21 mouse cellular contexts compared by ENCODE assay signal in the genomic region with DNA sequence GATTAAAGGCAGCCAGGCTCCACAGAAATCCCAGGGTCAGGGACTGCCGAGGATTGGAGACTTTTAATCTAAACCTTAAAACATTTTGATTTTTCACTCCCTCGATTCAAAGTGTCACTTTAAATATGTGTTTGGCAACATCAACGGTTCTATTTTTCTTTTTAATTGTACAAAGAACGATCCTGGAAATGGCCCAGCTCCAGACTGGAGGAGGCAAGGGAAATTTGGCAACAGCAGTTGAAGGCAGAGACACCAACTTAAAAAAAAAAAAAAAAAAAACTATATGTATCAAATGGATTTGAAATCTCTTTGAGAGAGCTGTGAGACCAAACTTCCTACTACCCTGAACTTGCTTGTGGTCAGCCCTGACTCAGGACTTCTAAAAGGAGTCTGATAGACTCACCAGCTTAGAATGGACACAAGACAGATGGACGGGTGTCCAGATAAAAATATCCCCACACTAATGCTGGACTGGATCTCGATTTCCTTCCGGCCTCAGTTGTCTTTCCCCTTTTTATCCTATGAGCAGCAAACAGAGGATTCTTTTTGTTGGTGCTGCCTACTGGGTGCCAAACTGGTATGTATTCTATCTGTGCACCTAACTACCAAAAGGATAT. TPM values are rescaled to one million over a fixed set of nuclear protein-coding genes. Genes with fewer than 3 reads are reported as not detected.
DNase-seq lines count a peak whose midpoint lies in the region; ATAC-seq lines count a peak whose summit lies in the region.
"Had no signal": no experiment of that assay in that cellular context is flagged by ENCODE, and none has a peak within 500 bp of the region (broad histone marks: within the 10 kb centered on the region; RNA-seq: fewer than 3 reads in every experiment).

No protein-coding gene starts in this region.

- DNase-seq in gastrocnemius, adult 18-20 months (ENCODE audit: low spot score), result peak; percentile 56
- DNase-seq in gastrocnemius, postnatal 36 days, result no peak
- DNase-seq in lung, postnatal 25 days (ENCODE audit: low spot score), result no peak
- DNase-seq in adipocyte (ENCODE audit: low spot score), result peak; percentile 48
- no peak for DNase-seq in ovary, adult 18-20 months (ENCODE audit: low spot score)
- DNase-seq: kidney, adult 2 months; kidney, postnatal 25 days; liver, embryonic 13.5 days; lung, postnatal 36 days; spleen, adult 18-20 months had no signal

- ATAC-seq in lung, embryonic 15.5 days (ENCODE audit: borderline replicate concordance, extremely low read depth, low FRiP score, low TSS enrichment), result no peak
- ATAC-seq in forebrain, embryonic 16.5 days, result no peak
- ATAC-seq in megakaryocyte, adult 5-6 weeks (ENCODE audit: poor library complexity, severe bottlenecking), result no peak

- H3K36me3 ChIP-seq in lung, embryonic 15.5 days, result no peaks in the 10 kb centered on the region
- H3K36me3 ChIP-seq in forebrain, embryonic 16.5 days (ENCODE audit: control insufficient read depth, insufficient read depth), result no peaks in the 10 kb centered on the region
- H3K36me3 ChIP-seq: embryonic facial prominence, embryonic 13.5 days; limb, embryonic 10.5 days; liver, embryonic 13.5 days; midbrain, embryonic 12.5 days; neural tube, embryonic 15.5 days had no signal

- H3K4me1 ChIP-seq in lung, embryonic 15.5 days, result peaks cover 12% of the 10 kb centered on the region
- peaks cover 33% of the 10 kb centered on the region for H3K4me1 ChIP-seq in forebrain, embryonic 16.5 days (replicated peaks; ENCODE audit: control insufficient read depth, insufficient read depth, low read length)
- H3K4me1 ChIP-seq: midbrain, embryonic 12.5 days had no signal

- H3K9me3 ChIP-seq in lung, embryonic 15.5 days, result no peaks in the 10 kb centered on the region
- no peaks in the 10 kb centered on the region for H3K9me3 ChIP-seq in forebrain, embryonic 16.5 days (ENCODE audit: control insufficient read depth, low read length)
- H3K9me3 ChIP-seq: embryonic facial prominence, embryonic 13.5 days; limb, embryonic 10.5 days; liver, embryonic 13.5 days; midbrain, embryonic 12.5 days; neural tube, embryonic 15.5 days had no signal

- intact Hi-C loops in gastrocnemius, postnatal 36 days (cut with DNase I), result no loop called here

- no peak overlapping the region for H3K9ac ChIP-seq in lung, embryonic 15.5 days
- H3K9ac ChIP-seq in forebrain, embryonic 16.5 days (replicated peaks; ENCODE audit: low read depth, low read length), result no peak overlapping the region
- H3K9ac ChIP-seq: embryonic facial prominence, embryonic 13.5 days; liver, embryonic 13.5 days; midbrain, embryonic 12.5 days; neural tube, embryonic 15.5 days had no signal

- H3K4me2 ChIP-seq in lung, embryonic 15.5 days, result no peak overlapping the region
- no peak overlapping the region for H3K4me2 ChIP-seq in forebrain, embryonic 16.5 days (ENCODE audit: low read length)
- H3K4me2 ChIP-seq: embryonic facial prominence, embryonic 13.5 days; liver, embryonic 13.5 days; midbrain, embryonic 12.5 days; neural tube, embryonic 15.5 days had no signal

- no peaks in the 10 kb centered on the region for H3K27me3 ChIP-seq in lung, embryonic 15.5 days
- H3K27me3 ChIP-seq in forebrain, embryonic 16.5 days (replicated peaks; ENCODE audit: control insufficient read depth, insufficient read depth, low read length), result no peaks in the 10 kb centered on the region
- H3K27me3 ChIP-seq: embryonic facial prominence, embryonic 13.5 days; midbrain, embryonic 12.5 days; neural tube, embryonic 15.5 days had no signal

- WGBS in lung, embryonic 15.5 days, result 42% methylated on average over 7 of the region's 7 CpGs
- 50% methylated on average over 7 of the region's 7 CpGs for WGBS in forebrain, embryonic 16.5 days

- H3K4me3 ChIP-seq in lung, embryonic 15.5 days, result no peak overlapping the region
- no peak overlapping the region for H3K4me3 ChIP-seq in forebrain, embryonic 16.5 days (replicated peaks; ENCODE audit: low read length)
- H3K4me3 ChIP-seq: embryonic facial prominence, embryonic 13.5 days; limb, embryonic 10.5 days; liver, embryonic 13.5 days; midbrain, embryonic 12.5 days; neural tube, embryonic 15.5 days had no signal

- H3K27ac ChIP-seq in lung, embryonic 15.5 days, result 0 out of 2 replicates have a peak overlapping the region, but pooled peaks have one; percentile 7
- H3K27ac ChIP-seq in forebrain, embryonic 16.5 days (ENCODE audit: low read length), result peak overlapping the region; percentile 76
- H3K27ac ChIP-seq: embryonic facial prominence, embryonic 13.5 days; limb, embryonic 10.5 days; liver, embryonic 13.5 days; midbrain, embryonic 12.5 days; neural tube, embryonic 15.5 days had no signal

RNA-seq across cellular contexts. Expression of a gene that starts 5.9 kb away (rescaled TPM):
- 10 to 100 TPM; 31.9 to 33.4 TPM for total RNA-seq in gastrocnemius, adult 18-20 months (2021)
- 10 to 100 TPM; 35.9 to 39.1 TPM for total RNA-seq in gastrocnemius, postnatal 36 days (2021)
- polyA plus RNA-seq in lung, embryonic 15.5 days (2015; fragmentation: Nextera tagmentation; extraction: Ambion mirVana), result 18.2 and 20.0 TPM in 2 replicates
- 13.0 and 13.8 TPM in 2 replicates for polyA plus RNA-seq in forebrain, embryonic 16.5 days (2015; fragmentation: Nextera tagmentation; extraction: Ambion mirVana)
- total RNA-seq in megakaryocyte, adult 5-6 weeks (2015), result 80.5 and 87.4 TPM in 2 replicates
- 21.0 and 21.8 TPM in 2 replicates for total RNA-seq in megakaryocyte, adult 5-6 weeks (2017)

RNA-seq across cellular contexts. Expression of a gene that starts 19.4 kb away (rescaled TPM):
- total RNA-seq in gastrocnemius, adult 18-20 months (2021), result 10 to 100 TPM; 13.1 to 17.1 TPM
- total RNA-seq in gastrocnemius, postnatal 36 days (2021), result 10 to 100 TPM; 10.0 to 11.2 TPM
- polyA plus RNA-seq in lung, embryonic 15.5 days (2015; fragmentation: Nextera tagmentation; extraction: Ambion mirVana), result 36.4 and 38.1 TPM in 2 replicates
- 157 and 166 TPM in 2 replicates for polyA plus RNA-seq in forebrain, embryonic 16.5 days (2015; fragmentation: Nextera tagmentation; extraction: Ambion mirVana)
- total RNA-seq in megakaryocyte, adult 5-6 weeks (2015), result 29.1 and 38.3 TPM in 2 replicates
- 31.6 and 38.6 TPM in 2 replicates for total RNA-seq in megakaryocyte, adult 5-6 weeks (2017)

RNA-seq across cellular contexts. Expression of a gene that starts 37.8 kb away (rescaled TPM):
- total RNA-seq in gastrocnemius, adult 18-20 months (2021), result not detected
- total RNA-seq in gastrocnemius, postnatal 36 days (2021), result not detected
- polyA plus RNA-seq in lung, embryonic 15.5 days (2015; fragmentation: Nextera tagmentation; extraction: Ambion mirVana), result 1.3 and 1.5 TPM in 2 replicates
- polyA plus RNA-seq in forebrain, embryonic 16.5 days (2015; fragmentation: Nextera tagmentation; extraction: Ambion mirVana), result 1.7 TPM in 1 of 2 replicates, not detected in the other
- total RNA-seq in megakaryocyte, adult 5-6 weeks (2015), result not detected in 2 replicates
- not detected in 2 replicates for total RNA-seq in megakaryocyte, adult 5-6 weeks (2017)
- total RNA-seq: adrenal gland, postnatal 4 days; common myeloid progenitor, adult 5-6 weeks; gastrocnemius, adult 8-10 months; heart, adult 8-10 months had no signal
- polyA plus RNA-seq: embryonic facial prominence, embryonic 13.5 days; limb, embryonic 10.5 days; liver, embryonic 13.5 days; midbrain, embryonic 12.5 days had no signal

RNA-seq across cellular contexts. Expression of a gene that starts 59.2 kb away (rescaled TPM):
- total RNA-seq in gastrocnemius, adult 18-20 months (2021), result 10 to 100 TPM; 16.8 to 19.6 TPM
- total RNA-seq in gastrocnemius, postnatal 36 days (2021), result 10 to 100 TPM; 18.9 to 19.0 TPM
- 12.8 and 14.0 TPM in 2 replicates for polyA plus RNA-seq in lung, embryonic 15.5 days (2015; fragmentation: Nextera tagmentation; extraction: Ambion mirVana)
- 18.6 and 19.3 TPM in 2 replicates for polyA plus RNA-seq in forebrain, embryonic 16.5 days (2015; fragmentation: Nextera tagmentation; extraction: Ambion mirVana)
- total RNA-seq in megakaryocyte, adult 5-6 weeks (2015), result 0.87 and 2.5 TPM in 2 replicates
- total RNA-seq in megakaryocyte, adult 5-6 weeks (2017), result 0.29 and 1.3 TPM in 2 replicates

Comparison
In these comparisons a context has a peak if more than half of its experiments do, and no peak if none do; other contexts are left out.
1. DNase-seq: peak in gastrocnemius, adult 18-20 months (single experiment) and adipocyte (single experiment); none in gastrocnemius, postnatal 36 days (0 of 2), lung, postnatal 25 days (single experiment) and ovary, adult 18-20 months (single experiment).